Mouse (Mus musculus): ENCODE results near the gene Map4k2.

The Map4k2 gene

GRCm38 (mm10) chr19:6346023-6346422, 5.1 kb downstream of the Map4k2 start:
- no peak for DNase-seq (ENCODE audit: low spot score in 2 of 2)

DNA sequence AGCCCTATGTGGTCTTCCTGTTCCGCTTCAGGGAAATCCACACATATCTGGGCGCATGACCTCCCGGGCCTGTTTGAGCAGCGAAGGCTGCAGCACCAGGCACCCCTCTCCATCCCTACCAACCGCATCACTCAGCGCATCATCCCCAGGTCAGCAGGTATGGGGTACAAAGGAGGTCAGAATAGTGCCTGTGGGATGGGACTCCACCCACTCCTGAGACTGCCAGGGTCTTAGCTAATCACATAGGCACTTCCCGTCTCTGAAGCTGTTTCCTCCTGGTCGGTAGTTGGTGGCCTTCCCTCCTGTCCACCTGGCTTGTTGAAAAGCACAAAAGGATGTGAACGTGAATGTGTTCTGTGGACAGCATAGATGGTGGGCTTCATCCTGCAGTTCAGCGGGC, 5.7 kb downstream of the Map4k2 start:
- no peak for DNase-seq (ENCODE audit: low spot score in 2 of 2)

- DNase-seq (ENCODE audit: low spot score in 2 of 2) = no peak
Measured at GRCm38 (mm10) chr19:6347615-6348014, 6.7 kb downstream of the Map4k2 start.

GRCm38 (mm10) chr19:6348717-6349116, 7.8 kb downstream of the Map4k2 start:
- no peak for DNase-seq (ENCODE audit: low spot score in 2 of 2)

GRCm38 (mm10) chr19:6349215-6349983, 8.5 kb downstream of the Map4k2 start:
- DNase-seq (ENCODE audit: low spot score in 2 of 2) = peak; percentile 41 to 59

DNA sequence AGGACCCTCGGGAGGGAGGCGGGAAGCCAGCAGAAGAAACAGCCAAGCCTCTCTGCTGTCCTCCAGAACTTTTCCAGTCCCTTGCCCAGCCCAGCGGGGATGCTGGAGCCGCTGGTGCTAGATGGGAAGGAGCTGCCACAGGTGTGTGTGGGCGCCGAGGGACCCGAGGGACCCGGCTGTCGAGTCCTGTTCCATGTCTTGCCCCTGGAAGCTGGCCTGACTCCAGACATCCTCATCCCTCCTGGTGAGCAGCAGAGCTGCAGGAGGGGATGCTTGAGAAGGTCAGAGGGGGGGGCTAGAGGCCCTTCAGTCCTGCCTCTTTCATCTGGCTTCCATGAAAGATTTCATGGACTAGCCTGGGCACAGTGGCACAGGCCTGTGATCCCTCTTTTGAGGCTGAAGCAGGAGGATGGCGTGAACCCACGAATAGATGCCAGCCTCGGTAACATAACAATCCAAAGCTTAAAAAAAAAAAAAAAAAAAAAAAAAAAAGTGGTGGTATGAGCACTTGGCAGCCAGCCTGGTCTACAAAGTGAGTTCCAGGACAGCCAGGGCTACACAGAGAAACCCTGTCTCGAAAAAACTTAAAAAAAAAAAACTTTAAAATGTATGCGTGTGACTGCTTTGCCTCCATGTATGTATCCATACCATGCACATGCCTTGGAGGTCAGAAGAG, 10.6 kb downstream of the Map4k2 start:
- DNase-seq (ENCODE audit: low spot score in 2 of 2) = no peak

DNA sequence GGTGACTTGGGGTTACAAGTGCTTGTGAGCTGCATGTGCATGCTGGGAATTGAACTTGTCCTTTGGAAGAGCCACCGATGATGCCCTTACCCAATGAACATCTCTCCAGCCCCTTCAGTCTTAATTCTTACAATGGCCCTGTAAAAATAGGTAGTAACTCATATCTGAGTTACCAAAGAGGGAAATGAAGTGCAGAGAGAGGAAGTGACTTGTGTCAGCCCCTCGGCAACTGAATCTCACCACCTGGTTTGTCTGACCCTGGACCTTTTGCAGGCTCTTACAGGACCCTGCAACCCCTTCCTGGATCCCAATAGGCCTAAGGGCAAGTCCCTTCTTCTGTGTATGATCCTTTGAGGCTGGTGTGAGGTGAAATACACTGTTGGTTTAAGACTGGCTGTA, 11.2 kb downstream of the Map4k2 start:
- DNase-seq (ENCODE audit: low spot score in 2 of 2) = no peak

DNA sequence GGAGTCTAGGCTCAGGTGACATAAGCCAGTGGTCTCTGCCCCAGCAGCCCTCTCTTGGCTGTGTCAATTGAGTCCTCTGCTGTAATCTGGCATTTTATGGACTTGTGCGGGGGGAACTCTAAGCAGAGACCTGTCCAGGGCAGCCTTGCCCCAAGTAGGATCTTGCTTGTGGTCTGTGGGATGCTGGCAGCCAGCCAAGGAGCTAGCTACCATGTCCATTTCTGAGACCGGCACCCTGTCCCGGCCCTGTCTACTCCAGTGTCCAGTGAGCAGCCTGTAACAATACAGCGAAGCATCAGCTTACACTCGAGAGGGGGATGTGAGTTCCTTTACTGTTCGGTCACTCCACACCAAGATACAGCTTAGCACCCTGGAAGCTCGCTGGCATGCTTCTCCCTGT, 13.1 kb downstream of the Map4k2 start:
- DNase-seq (ENCODE audit: low spot score in 2 of 2) = no peak

- DNase-seq (ENCODE audit: low spot score in 2 of 2) = no peak
Measured at GRCm38 (mm10) chr19:6361291-6361690, 20.4 kb downstream of the Map4k2 start.

DNA sequence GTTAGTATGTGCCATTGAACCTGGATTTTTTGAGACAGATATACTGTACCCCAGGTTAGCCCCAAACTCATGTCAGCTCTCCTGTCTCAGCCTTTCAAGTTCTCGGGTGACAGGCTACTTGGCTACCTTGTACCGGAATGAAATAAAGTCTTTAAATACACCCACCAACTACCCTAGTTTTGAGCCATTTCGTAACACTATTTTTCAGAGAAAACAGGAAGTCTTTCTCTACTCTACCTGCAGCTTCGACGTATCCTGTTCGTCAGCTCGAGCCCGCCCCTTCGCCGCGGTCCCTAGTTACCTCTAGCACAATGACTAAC, 22.1 kb downstream of the Map4k2 start:
- no peak for DNase-seq (ENCODE audit: low spot score in 2 of 2)

- DNase-seq (ENCODE audit: low spot score in 2 of 2) = peak; percentile 98 to 100
Measured at GRCm38 (mm10) chr19:6363411-6364240, 22.7 kb downstream of the Map4k2 start, which contains the start of gene Sf1. Sf1 (plus strand) TSS chr19:6363690.

- DNase-seq (ENCODE audit: low spot score in 2 of 2) = peak; percentile 86 to 88
Measured at GRCm38 (mm10) chr19:6364317-6364725, 23.4 kb downstream of the Map4k2 start.

GRCm38 (mm10) chr19:6364842-6365241, 23.9 kb downstream of the Map4k2 start:
- no peak for DNase-seq (ENCODE audit: low spot score in 2 of 2)

DNA sequence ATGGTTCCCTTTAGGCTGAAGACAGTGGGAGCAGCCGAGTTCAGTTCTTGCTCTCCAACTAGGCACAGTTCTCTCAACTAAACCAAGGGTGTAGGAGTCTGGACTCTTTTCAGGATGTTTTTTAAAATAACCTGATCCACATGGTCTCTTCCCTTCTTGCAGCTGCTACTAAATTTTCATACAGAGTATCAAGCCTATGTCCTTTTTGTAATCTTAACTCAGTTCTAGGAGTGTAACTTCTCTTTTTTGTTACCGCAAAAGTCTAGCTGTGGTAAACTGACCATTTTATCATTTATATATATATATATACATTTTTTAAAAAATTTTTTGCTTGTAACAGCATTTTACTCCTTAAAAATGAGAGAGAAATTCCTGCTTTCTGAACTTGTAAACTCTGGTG, 29.2 kb downstream of the Map4k2 start:
- no peak for DNase-seq (ENCODE audit: low spot score in 2 of 2)

DNA sequence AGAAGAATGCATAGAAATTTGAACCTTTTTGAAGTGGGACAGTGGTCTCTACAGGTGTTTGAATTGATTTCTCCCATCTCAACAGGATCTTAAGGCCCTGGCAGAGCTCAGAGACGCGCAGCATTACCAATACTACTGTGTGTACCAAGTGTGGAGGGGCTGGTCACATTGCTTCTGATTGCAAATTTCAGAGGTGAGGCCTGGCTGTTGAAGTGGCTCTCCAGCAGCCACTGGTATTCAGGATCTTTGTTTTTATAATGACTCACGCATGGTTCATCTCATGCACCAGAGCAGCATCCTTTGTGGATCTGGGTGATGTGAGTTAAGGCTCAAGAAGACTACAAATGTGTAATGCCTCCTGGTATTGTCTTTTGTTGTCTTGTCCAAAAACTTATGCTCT, 31.5 kb downstream of the Map4k2 start:
- DNase-seq (ENCODE audit: low spot score in 2 of 2) = no peak

DNA sequence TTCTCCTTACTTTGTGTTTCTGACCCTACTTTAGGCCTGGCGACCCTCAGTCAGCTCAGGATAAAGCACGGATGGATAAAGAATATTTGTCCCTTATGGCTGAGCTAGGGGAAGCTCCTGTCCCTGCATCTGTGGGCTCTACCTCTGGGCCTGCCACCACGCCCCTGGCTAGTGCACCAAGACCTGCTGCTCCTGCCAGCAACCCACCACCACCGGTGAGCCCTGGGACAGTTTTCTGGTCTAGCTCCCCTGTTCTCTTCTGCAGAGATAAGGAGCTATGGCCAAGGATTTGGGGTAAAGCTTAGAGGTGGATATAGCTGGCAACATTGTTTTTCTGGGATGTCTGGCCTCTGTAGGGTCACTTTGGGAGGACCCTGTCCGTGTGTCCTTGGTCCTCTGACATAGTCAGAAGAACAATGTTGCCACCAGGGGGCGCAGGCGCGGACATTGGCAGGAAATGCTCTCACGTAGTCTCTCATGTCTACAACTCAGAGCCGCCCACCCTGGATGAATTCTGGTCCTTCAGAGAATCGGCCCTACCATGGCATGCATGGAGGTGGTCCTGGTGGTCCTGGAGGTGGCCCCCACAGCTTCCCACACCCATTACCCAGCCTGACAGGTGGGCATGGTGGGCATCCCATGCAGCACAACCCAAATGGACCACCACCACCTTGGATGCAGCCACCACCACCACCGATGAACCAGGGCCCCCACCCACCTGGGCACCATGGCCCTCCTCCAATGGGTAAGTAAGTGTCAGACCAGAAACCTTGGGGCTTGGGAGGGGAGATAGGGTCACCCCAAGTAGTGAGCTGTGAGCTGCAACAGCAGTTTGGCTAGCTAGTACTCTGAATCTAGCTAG, 32.8 kb downstream of the Map4k2 start:
- DNase-seq (ENCODE audit: low spot score in 2 of 2) = peak; percentile 34 to 72

- DNase-seq (ENCODE audit: low spot score in 2 of 2) = no peak
Measured at GRCm38 (mm10) chr19:6374571-6374970, 33.6 kb downstream of the Map4k2 start.

- DNase-seq (ENCODE audit: low spot score in 2 of 2) = no peak
Measured at GRCm38 (mm10) chr19:6375423-6376254, 34.7 kb downstream of the Map4k2 start.

- DNase-seq (ENCODE audit: low spot score in 2 of 2) = no peak
Measured at GRCm38 (mm10) chr19:6376255-6376564, 35.3 kb downstream of the Map4k2 start.

- DNase-seq (ENCODE audit: low spot score in 2 of 2) = no peak
Measured at GRCm38 (mm10) chr19:6376643-6377042, 35.7 kb downstream of the Map4k2 start.
